Mouse (Mus musculus) heart, embryonic 10.5 days (tissue): ENCODE measurements around the gene Vmn1r70. TPM values are rescaled to one million over a fixed set of nuclear protein-coding genes. Genes with fewer than 3 reads are reported as not detected.

Experiments
- DNase-seq: peaks from one replicate; pipeline ENCODE4 v3.0.0-alpha.2; 2017; ENCODE audit warnings: low spot score
- H3K27ac ChIP-seq: fragments of 300-500 bp; sonication (generic); 2 replicates; pipeline ENCODE4 v1.5.1; 2016; ENCODE audit warnings: mild to moderate bottlenecking
- H3K27me3 ChIP-seq: fragments of 300-500 bp; sonication (generic); 2 replicates; pipeline ENCODE4 v1.6.1; 2016; ENCODE audit warnings: mild to moderate bottlenecking; ENCODE audit not compliant: poor library complexity, insufficient read depth, severe bottlenecking
- H3K36me3 ChIP-seq: fragments of 300-500 bp; sonication (generic); 2 replicates; pipeline ENCODE4 v1.6.1; 2016; ENCODE audit warnings: mild to moderate bottlenecking, moderate library complexity
- H3K4me1 ChIP-seq: fragments of 300-500 bp; sonication (generic); 2 replicates; pipeline ENCODE4 v1.6.1; 2016; ENCODE audit warnings: mild to moderate bottlenecking
- H3K4me3 ChIP-seq: fragments of 300-500 bp; sonication (generic); 2 replicates; pipeline ENCODE4 v1.5.1; 2016; ENCODE audit warnings: mild to moderate bottlenecking, moderate library complexity
- H3K9me3 ChIP-seq: fragments of 300-500 bp; sonication (generic); 2 replicates; pipeline ENCODE4 v1.6.1; 2016; ENCODE audit warnings: mild to moderate bottlenecking, moderate library complexity
- WGBS: fragments of 180-500 bp; shearing (Covaris S2); methylation state at CpG from one replicate; pipeline ENCODE4 v1.1.7; 2016; 5-methylcytosine and 5-hydroxymethylcytosine counted together
- polyA plus RNA-seq: library from polyadenylated mRNA; unstranded; fragments of >200 nt; fragmentation: Nextera tagmentation; extraction: Ambion mirVana; gene quantifications from 2 replicates; pipeline ENCODE4 v1.2.1, GENCODE M21; 2016

Gene Vmn1r70
- not detected in 2 replicates for polyA plus RNA-seq

GRCm38 (mm10) chr7:10631232-10631631 lies at the start of gene Vmn1r70:
Vmn1r70 (plus strand) TSS chr7:10631532.
- no peak within 1 kb of the TSS for H3K4me3 ChIP-seq
- H3K36me3 ChIP-seq: no peaks in the 10 kb centered on the region
- WGBS: 65% methylated on average over 1 of the region's 1 CpGs
- DNase-seq: no peak
- no peaks in the 10 kb centered on the region for H3K4me1 ChIP-seq
- H3K27ac ChIP-seq: no peak within 1 kb of the TSS
- no peaks in the 10 kb centered on the region for H3K27me3 ChIP-seq
- peaks cover 16% of the 10 kb centered on the region for H3K9me3 ChIP-seq

- H3K27me3 ChIP-seq: no peaks in the 10 kb centered on the region
- H3K27ac ChIP-seq: no peak within 1 kb of the TSS
- DNase-seq: no peak
- peaks cover 15% of the 10 kb centered on the region for H3K9me3 ChIP-seq
- H3K4me1 ChIP-seq: no peaks in the 10 kb centered on the region
- no peaks in the 10 kb centered on the region for H3K36me3 ChIP-seq
- H3K4me3 ChIP-seq: no peak within 1 kb of the TSS
Measured at GRCm38 (mm10) chr7:10613559-10613958, 17.8 kb upstream of the Vmn1r70 start, which contains the start of gene Vmn1r69. Vmn1r69 (minus strand) TSS chr7:10613659.

Other genes with a start within 250 kb of the Vmn1r70 start
- gene Vmn1r67, start 188.2 kb upstream of the Vmn1r70 start, polyA plus RNA-seq: not detected in 2 replicates
- gene Zik1, start 136.1 kb upstream of the Vmn1r70 start, polyA plus RNA-seq: 9.3 and 12.9 TPM in 2 replicates
- not detected in 2 replicates for gene Vmn1r68, start 73.0 kb upstream of the Vmn1r70 start, polyA plus RNA-seq
- gene Vmn1r69, start 17.9 kb upstream of the Vmn1r70 start, polyA plus RNA-seq: not detected in 2 replicates
- gene Nlrp4b, start 56.3 kb downstream of the Vmn1r70 start, polyA plus RNA-seq: not detected in 2 replicates
- gene Vmn1r71, start 122.8 kb downstream of the Vmn1r70 start, polyA plus RNA-seq: not detected in 2 replicates